Mouse (Mus musculus): Measurements from ENCODE around the gene Grb14. TPM values are rescaled to one million over a fixed set of nuclear protein-coding genes. Genes with fewer than 3 reads are reported as not detected.

The Grb14 gene
- polyA plus RNA-seq, 1 experiment from 2014 or later = 32.4 TPM

- WGBS = 68% methylated on average over 3 of the region's 3 CpGs
- Histone ChIP-seq H3K9ac (ENCODE audit: low read depth, low read length) (no peak overlapping the region), H3K36me3 (ENCODE audit: control insufficient read depth, insufficient read depth, low read length) (no peaks in the 10 kb centered on the region), H3K4me2 (replicated peaks; ENCODE audit: low read depth, low read length) (no peak overlapping the region), H3K4me3 (ENCODE audit: low read length) (no peak overlapping the region), H3K27me3 (ENCODE audit: control insufficient read depth, insufficient read depth, low read length) (no peaks in the 10 kb centered on the region), H3K27ac (ENCODE audit: low read depth, low read length) (no peak overlapping the region), H3K4me1 (ENCODE audit: control insufficient read depth, insufficient read depth, low read length) (no peaks in the 10 kb centered on the region), H3K9me3 (ENCODE audit: control insufficient read depth, low read length) (no peaks in the 10 kb centered on the region)
- no peak for ATAC-seq (ENCODE audit: low FRiP score, low TSS enrichment)
These were observed 77.3 kb downstream of the Grb14 start for GRCm38 (mm10) chr2:64947484-64947883.

- WGBS = 46% methylated on average over 5 of the region's 5 CpGs
- H3K36me3 ChIP-seq (ENCODE audit: control insufficient read depth, insufficient read depth, low read length) = no peaks in the 10 kb centered on the region
- H3K4me2 ChIP-seq (replicated peaks; ENCODE audit: low read depth, low read length) = no peak overlapping the region
- no peaks in the 10 kb centered on the region for H3K4me1 ChIP-seq (ENCODE audit: control insufficient read depth, insufficient read depth, low read length)
- no peak overlapping the region for H3K27ac ChIP-seq (ENCODE audit: low read depth, low read length)
- H3K27me3 ChIP-seq (ENCODE audit: control insufficient read depth, insufficient read depth, low read length) = no peaks in the 10 kb centered on the region
- H3K4me3 ChIP-seq (ENCODE audit: low read length) = no peak overlapping the region
- no peak overlapping the region for H3K9ac ChIP-seq (ENCODE audit: low read depth, low read length)
- ATAC-seq (ENCODE audit: low FRiP score, low TSS enrichment) = peak; percentile 57; the same call in 1 of the 2 replicates
- H3K9me3 ChIP-seq (ENCODE audit: control insufficient read depth, low read length) = no peaks in the 10 kb centered on the region
These were observed 103.9 kb downstream of the Grb14 start for GRCm38 (mm10) chr2:64920879-64921278.

- Histone ChIP-seq H3K27me3 (ENCODE audit: control insufficient read depth, insufficient read depth, low read length) (no peaks in the 10 kb centered on the region), H3K36me3 (ENCODE audit: control insufficient read depth, insufficient read depth, low read length) (no peaks in the 10 kb centered on the region), H3K9me3 (ENCODE audit: control insufficient read depth, low read length) (no peaks in the 10 kb centered on the region), H3K4me3 (ENCODE audit: low read length) (no peak overlapping the region), H3K27ac (ENCODE audit: low read depth, low read length) (no peak overlapping the region), H3K4me2 (replicated peaks; ENCODE audit: low read depth, low read length) (no peak overlapping the region), H3K4me1 (ENCODE audit: control insufficient read depth, insufficient read depth, low read length) (no peaks in the 10 kb centered on the region), H3K9ac (ENCODE audit: low read depth, low read length) (no peak overlapping the region)
- 63% methylated on average over 6 of the region's 6 CpGs for WGBS
- no peak for ATAC-seq (ENCODE audit: low FRiP score, low TSS enrichment)
These were observed 109.3 kb downstream of the Grb14 start for GRCm38 (mm10) chr2:64915448-64915847.

- no peak overlapping the region for H3K4me3 ChIP-seq (ENCODE audit: low read length)
- 89% methylated on average over 5 of the region's 5 CpGs for WGBS
- H3K9me3 ChIP-seq (ENCODE audit: control insufficient read depth, low read length) = no peaks in the 10 kb centered on the region
- no peak overlapping the region for H3K4me2 ChIP-seq (replicated peaks; ENCODE audit: low read depth, low read length)
- H3K9ac ChIP-seq (ENCODE audit: low read depth, low read length) = no peak overlapping the region
- ATAC-seq (ENCODE audit: low FRiP score, low TSS enrichment) = no peak
- no peaks in the 10 kb centered on the region for H3K36me3 ChIP-seq (ENCODE audit: control insufficient read depth, insufficient read depth, low read length)
- H3K27me3 ChIP-seq (ENCODE audit: control insufficient read depth, insufficient read depth, low read length) = no peaks in the 10 kb centered on the region
- no peaks in the 10 kb centered on the region for H3K4me1 ChIP-seq (ENCODE audit: control insufficient read depth, insufficient read depth, low read length)
- H3K27ac ChIP-seq (ENCODE audit: low read depth, low read length) = no peak overlapping the region
These were observed 119.9 kb downstream of the Grb14 start for GRCm38 (mm10) chr2:64904877-64905276.

GRCm38 (mm10) chr2:64897844-64898243, 126.9 kb downstream of the Grb14 start:
- Histone ChIP-seq H3K4me3 (ENCODE audit: low read length) (no peak overlapping the region), H3K4me1 (ENCODE audit: control insufficient read depth, insufficient read depth, low read length) (no peaks in the 10 kb centered on the region), H3K27ac (ENCODE audit: low read depth, low read length) (no peak overlapping the region), H3K9me3 (ENCODE audit: control insufficient read depth, low read length) (no peaks in the 10 kb centered on the region), H3K36me3 (ENCODE audit: control insufficient read depth, insufficient read depth, low read length) (no peaks in the 10 kb centered on the region), H3K4me2 (replicated peaks; ENCODE audit: low read depth, low read length) (no peak overlapping the region), H3K9ac (ENCODE audit: low read depth, low read length) (no peak overlapping the region), H3K27me3 (ENCODE audit: control insufficient read depth, insufficient read depth, low read length) (no peaks in the 10 kb centered on the region)
- ATAC-seq (ENCODE audit: low FRiP score, low TSS enrichment) = no peak
- WGBS = 86% methylated on average over 5 of the region's 5 CpGs

GRCm38 (mm10) chr2:64893233-64893632, 131.6 kb downstream of the Grb14 start:
- Histone ChIP-seq H3K9me3 (ENCODE audit: control insufficient read depth, low read length) (no peaks in the 10 kb centered on the region), H3K4me1 (ENCODE audit: control insufficient read depth, insufficient read depth, low read length) (no peaks in the 10 kb centered on the region), H3K4me2 (replicated peaks; ENCODE audit: low read depth, low read length) (no peak overlapping the region), H3K27me3 (ENCODE audit: control insufficient read depth, insufficient read depth, low read length) (no peaks in the 10 kb centered on the region), H3K9ac (ENCODE audit: low read depth, low read length) (no peak overlapping the region), H3K27ac (ENCODE audit: low read depth, low read length) (no peak overlapping the region), H3K36me3 (ENCODE audit: control insufficient read depth, insufficient read depth, low read length) (no peaks in the 10 kb centered on the region), H3K4me3 (ENCODE audit: low read length) (no peak overlapping the region)
- 59% methylated on average over 7 of the region's 7 CpGs for WGBS
- ATAC-seq (ENCODE audit: low FRiP score, low TSS enrichment) = no peak

- H3K36me3 ChIP-seq (ENCODE audit: control insufficient read depth, insufficient read depth, low read length) = no peaks in the 10 kb centered on the region
- WGBS = 47% methylated on average over 6 of the region's 6 CpGs
- ATAC-seq (ENCODE audit: low FRiP score, low TSS enrichment) = no peak
- no peak overlapping the region for H3K9ac ChIP-seq (ENCODE audit: low read depth, low read length)
- H3K4me2 ChIP-seq (replicated peaks; ENCODE audit: low read depth, low read length) = no peak overlapping the region
- no peaks in the 10 kb centered on the region for H3K27me3 ChIP-seq (ENCODE audit: control insufficient read depth, insufficient read depth, low read length)
- no peak overlapping the region for H3K4me3 ChIP-seq (ENCODE audit: low read length)
- H3K4me1 ChIP-seq (ENCODE audit: control insufficient read depth, insufficient read depth, low read length) = no peaks in the 10 kb centered on the region
- H3K9me3 ChIP-seq (ENCODE audit: control insufficient read depth, low read length) = no peaks in the 10 kb centered on the region
- H3K27ac ChIP-seq (ENCODE audit: low read depth, low read length) = no peak overlapping the region
These were observed 137.6 kb downstream of the Grb14 start for GRCm38 (mm10) chr2:64887098-64887757.

GRCm38 (mm10) chr2:64885696-64886095, 139.1 kb downstream of the Grb14 start:
- Histone ChIP-seq H3K36me3 (ENCODE audit: control insufficient read depth, insufficient read depth, low read length) (no peaks in the 10 kb centered on the region), H3K9me3 (ENCODE audit: control insufficient read depth, low read length) (no peaks in the 10 kb centered on the region), H3K4me2 (replicated peaks; ENCODE audit: low read depth, low read length) (no peak overlapping the region), H3K9ac (ENCODE audit: low read depth, low read length) (no peak overlapping the region), H3K27me3 (ENCODE audit: control insufficient read depth, insufficient read depth, low read length) (no peaks in the 10 kb centered on the region), H3K4me3 (ENCODE audit: low read length) (no peak overlapping the region), H3K4me1 (ENCODE audit: control insufficient read depth, insufficient read depth, low read length) (no peaks in the 10 kb centered on the region), H3K27ac (ENCODE audit: low read depth, low read length) (no peak overlapping the region)
- 64% methylated on average over 5 of the region's 5 CpGs for WGBS
- no peak for ATAC-seq (ENCODE audit: low FRiP score, low TSS enrichment)

GRCm38 (mm10) chr2:64878275-64878674, 146.5 kb downstream of the Grb14 start:
- no peak for ATAC-seq (ENCODE audit: low FRiP score, low TSS enrichment)
- Histone ChIP-seq H3K27me3 (ENCODE audit: control insufficient read depth, insufficient read depth, low read length) (no peaks in the 10 kb centered on the region), H3K9me3 (ENCODE audit: control insufficient read depth, low read length) (no peaks in the 10 kb centered on the region), H3K36me3 (ENCODE audit: control insufficient read depth, insufficient read depth, low read length) (no peaks in the 10 kb centered on the region), H3K4me2 (replicated peaks; ENCODE audit: low read depth, low read length) (no peak overlapping the region), H3K9ac (ENCODE audit: low read depth, low read length) (no peak overlapping the region), H3K4me1 (ENCODE audit: control insufficient read depth, insufficient read depth, low read length) (no peaks in the 10 kb centered on the region), H3K4me3 (ENCODE audit: low read length) (no peak overlapping the region), H3K27ac (ENCODE audit: low read depth, low read length) (no peak overlapping the region)
- WGBS = 23% methylated on average over 2 of the region's 2 CpGs
